Mouse (Mus musculus): Measurements from ENCODE around the gene Gm10645.

DNA sequence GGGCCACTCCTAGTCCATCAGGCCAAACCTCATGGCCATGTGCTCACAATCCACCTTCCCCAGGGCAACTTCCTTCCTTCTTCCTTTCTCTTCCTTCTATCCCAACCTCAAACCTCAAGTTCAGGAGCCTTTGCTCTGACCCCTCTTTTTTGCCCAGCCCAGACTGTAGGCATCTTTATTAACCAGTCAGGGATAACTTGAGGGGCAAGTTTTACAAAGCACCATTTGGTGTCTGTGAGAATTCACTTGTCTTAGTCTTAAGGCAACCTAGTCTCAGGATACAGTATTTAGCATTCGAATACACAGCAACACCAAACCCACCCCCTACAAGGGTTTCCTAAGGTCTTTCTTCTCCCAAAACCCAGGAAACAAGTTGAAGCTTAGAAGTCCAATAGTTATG is 6.4 kb downstream of the Gm10645 start:
- TF ChIP-seq POLR2A (IDR thresholded peaks at IDR 0.05; ENCODE audit: borderline replicate concordance, extremely low read depth, low read depth, low read length), result no peak
- no peak for TF ChIP-seq CTCF (IDR thresholded peaks at IDR 0.05; ENCODE audit: insufficient read depth, low read length)
